Mouse (Mus musculus) Muller cell, postnatal 12 days (primary cell): ENCODE results near the gene Anp32b.

Source experiments
- DNase-seq: peaks from one replicate; pipeline ENCODE4 v3.0.0-alpha.2; 2015; ENCODE audit errors: inconsistent ontology term

Anp32b gene

DNA sequence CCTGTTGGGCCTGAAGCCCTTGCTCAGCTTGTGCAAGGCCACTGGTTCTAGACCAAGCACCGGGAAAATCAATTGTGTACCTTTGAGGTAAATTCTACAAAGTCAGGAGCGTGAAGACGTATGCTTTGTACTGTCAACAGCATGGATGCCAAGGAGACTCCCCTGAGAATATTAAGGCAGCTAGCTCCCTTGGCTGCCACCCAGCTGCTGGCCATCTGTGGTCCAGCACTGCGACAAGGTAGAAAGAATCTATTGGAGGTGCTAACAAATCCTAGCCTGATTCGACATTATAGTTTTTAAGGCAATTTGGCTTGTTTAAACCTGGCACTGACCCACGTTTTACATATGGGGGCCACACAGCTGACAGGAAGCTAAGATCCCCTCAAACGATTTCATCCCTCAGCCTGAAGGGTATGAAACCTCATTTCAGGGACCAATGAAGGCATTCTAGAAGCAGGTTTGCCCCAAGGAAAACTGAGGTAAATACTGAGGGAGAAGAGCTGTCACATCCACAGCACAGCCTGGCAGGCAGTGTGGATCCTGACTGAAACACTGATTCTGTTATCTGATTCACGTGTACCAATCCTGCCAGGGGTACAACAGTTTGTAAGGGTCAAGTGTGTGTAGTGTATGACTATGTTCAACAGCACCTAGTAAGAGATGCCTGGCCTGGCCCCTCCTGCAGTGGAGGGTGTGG is 54.8 kb downstream of the Anp32b start:
- DNase-seq: no peak

DNA sequence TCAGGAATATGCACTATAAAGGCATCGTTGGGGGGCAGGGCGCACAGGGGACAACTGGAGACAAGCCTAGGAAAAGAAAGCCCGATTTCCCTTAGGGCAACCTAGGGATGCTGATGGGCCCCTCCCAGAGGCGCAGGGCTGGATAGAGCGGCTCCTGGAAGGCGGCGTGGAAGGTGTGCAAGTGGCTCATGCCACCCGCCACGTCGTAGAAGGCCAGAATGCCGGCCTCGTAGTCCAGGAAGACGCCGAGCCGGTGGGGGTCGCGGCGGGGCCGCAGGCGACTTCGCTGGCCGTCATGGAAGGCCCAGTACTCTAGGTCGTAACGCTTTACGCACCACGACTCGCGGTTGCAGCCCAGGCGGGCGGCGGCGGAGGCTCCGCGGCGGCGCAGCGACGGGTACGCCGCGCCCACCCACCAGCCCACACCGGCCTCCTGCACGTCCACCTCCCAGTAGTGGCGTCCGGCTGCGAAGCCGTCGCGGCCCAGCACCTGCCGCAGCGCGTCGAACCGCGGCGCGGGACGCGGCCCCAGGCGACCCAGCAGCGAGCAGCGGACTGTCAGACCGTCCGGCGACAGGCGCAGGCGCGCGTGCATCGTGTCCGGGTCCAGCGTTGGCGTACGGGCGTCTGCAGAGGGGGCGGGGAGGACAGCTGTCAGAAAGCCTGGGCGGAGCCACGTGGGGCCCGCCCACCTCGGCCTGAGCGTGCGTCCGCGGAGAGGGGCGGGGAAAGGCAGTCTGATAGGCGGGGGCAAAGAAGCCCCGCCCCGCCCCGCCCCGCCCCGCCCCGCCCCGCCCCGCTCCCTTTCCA is 56.3 kb downstream of the Anp32b start:
- DNase-seq: peak; percentile 98

DNA sequence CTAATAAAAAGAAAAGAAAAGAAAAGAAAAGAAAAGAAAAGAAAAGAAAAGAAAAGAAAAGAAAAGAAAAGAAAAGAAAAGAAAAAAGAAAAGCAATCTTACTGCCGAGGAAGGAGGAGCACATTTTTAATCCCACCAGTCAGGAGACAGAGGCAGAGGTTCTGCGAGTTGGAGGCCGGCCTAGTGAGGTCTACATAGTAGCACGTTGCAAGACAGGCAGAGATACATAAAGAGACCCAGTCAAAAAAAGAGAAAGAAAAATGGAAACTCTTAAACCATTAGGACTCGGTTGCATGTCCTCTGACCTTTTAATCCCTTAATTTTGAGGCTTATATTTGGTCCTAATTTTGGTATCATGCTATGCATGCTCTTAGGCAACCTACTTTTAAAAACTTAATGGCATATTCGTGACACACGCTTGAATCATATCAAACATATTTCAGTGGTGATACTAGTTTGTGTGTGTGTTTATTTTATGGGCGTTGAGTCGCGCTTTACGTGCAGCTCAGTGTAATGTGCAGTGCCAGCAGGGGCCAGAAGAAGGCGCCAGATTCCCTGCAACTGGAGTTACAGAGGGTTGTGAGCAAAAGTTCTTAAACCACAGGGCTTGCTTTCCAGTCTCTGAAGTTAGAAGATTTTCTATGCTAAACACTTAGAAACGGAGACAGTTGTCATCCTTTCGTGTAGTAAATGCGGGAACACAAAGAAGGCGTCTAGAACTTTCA is 57.2 kb downstream of the Anp32b start:
- peak; percentile 72 for DNase-seq

DNA sequence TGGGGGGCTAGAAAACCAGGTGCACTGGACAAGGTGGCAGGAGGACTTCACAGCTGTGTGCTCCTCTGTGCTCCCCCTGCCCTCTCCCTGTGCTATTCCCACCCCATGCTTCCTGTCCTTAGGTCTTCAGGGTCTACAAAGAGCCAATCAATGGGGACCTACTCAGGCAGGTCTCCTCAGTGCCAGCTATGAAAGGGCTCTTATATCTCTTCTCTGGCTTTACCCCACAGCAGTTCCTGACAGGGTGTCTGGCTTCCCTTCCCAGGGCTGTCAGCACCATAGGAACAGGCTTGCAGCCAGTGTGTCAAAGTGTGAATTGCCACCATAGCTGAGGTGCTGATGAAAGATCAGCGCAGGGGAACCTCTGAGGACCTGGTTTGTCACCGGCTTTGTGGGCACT is 69.8 kb downstream of the Anp32b start:
- DNase-seq: no peak

- no peak for DNase-seq
Observed at GRCm38 (mm10) chr4:46521457-46521856, 70.8 kb downstream of the Anp32b start.
